Mouse (Mus musculus) megakaryocyte, embryonic 14.5 days (primary cell): ENCODE measurements around the gene Mfsd5. TPM values are rescaled to one million over a fixed set of nuclear protein-coding genes. Genes with fewer than 3 reads are reported as not detected.

Source experiments
- H3K27me3 ChIP-seq: replicated peaks from 2 replicates; pipeline ENCODE3; 2012; ENCODE audit warnings: inconsistent platforms
- H3K36me3 ChIP-seq: replicated peaks from 2 replicates; pipeline ENCODE3; 2012; ENCODE audit warnings: low read length, inconsistent platforms, mixed read lengths
- H3K4me1 ChIP-seq: 2 replicates; pipeline ENCODE4 v1.6.1; 2012; ENCODE audit warnings: inconsistent platforms
- H3K4me3 ChIP-seq: replicated peaks from 2 replicates; pipeline ENCODE3; 2012; ENCODE audit warnings: moderate library complexity, mild to moderate bottlenecking, inconsistent platforms
- H3K9me3 ChIP-seq: 2 replicates; pipeline ENCODE4 v1.6.1; 2012; ENCODE audit warnings: inconsistent platforms
- FLI1 ChIP-seq: IDR thresholded peaks from 2 replicates; pipeline ENCODE4 v1.6.1; 2012; ENCODE audit warnings: low read length, inconsistent platforms, mixed read lengths
- GATA1 ChIP-seq: IDR thresholded peaks from 3 replicates; pipeline ENCODE4 v1.6.1; 2012; ENCODE audit warnings: mixed read lengths, low read length, inconsistent platforms, borderline replicate concordance
- polyA plus RNA-seq: library from polyadenylated mRNA; stranded (reverse); fragments of >175 nt; gene quantifications from 2 replicates; pipeline ENCODE4 v1.2.3, GENCODE M21; 2012; ENCODE audit warnings: low replicate concordance; ENCODE audit not compliant: insufficient read depth

Mfsd5 gene
- polyA plus RNA-seq, 1 experiment, result 109 TPM

- no peak for TF ChIP-seq GATA1
- TF ChIP-seq FLI1, result no peak
- Histone ChIP-seq H3K4me1 (peaks cover 68% of the 10 kb centered on the region), H3K36me3 (peaks cover 3% of the 10 kb centered on the region), H3K27me3 (peaks cover 41% of the 10 kb centered on the region), H3K4me3 (peak overlapping the region; percentile 95), H3K9me3 (no peaks in the 10 kb centered on the region)
Measured at GRCm38 (mm10) chr15:102247252-102248130, 31.8 kb upstream of the Mfsd5 start.

- peaks cover 46% of the 10 kb centered on the region for H3K27me3 ChIP-seq
Measured at GRCm38 (mm10) chr15:102248131-102248811, 31.0 kb upstream of the Mfsd5 start.

GRCm38 (mm10) chr15:102248812-102249191, 30.5 kb upstream of the Mfsd5 start:
- H3K4me1 ChIP-seq, result peaks cover 55% of the 10 kb centered on the region
- peaks cover 51% of the 10 kb centered on the region for H3K27me3 ChIP-seq
- H3K9me3 ChIP-seq, result no peaks in the 10 kb centered on the region
- no peaks in the 10 kb centered on the region for H3K36me3 ChIP-seq
- TF ChIP-seq FLI1, result no peak
- no peak for TF ChIP-seq GATA1
- H3K4me3 ChIP-seq, result no peak overlapping the region

More at GRCm38 (mm10) chr15:102248131-102248811, 31.0 kb upstream of the Mfsd5 start:
- Histone ChIP-seq H3K4me1 (peaks cover 60% of the 10 kb centered on the region), H3K9me3 (no peaks in the 10 kb centered on the region), H3K4me3 (peak overlapping the region; percentile 95), H3K36me3 (no peaks in the 10 kb centered on the region)
- TF ChIP-seq GATA1, result no peak

- Histone ChIP-seq H3K4me3 (no peak overlapping the region), H3K36me3 (no peaks in the 10 kb centered on the region), H3K9me3 (no peaks in the 10 kb centered on the region), H3K27me3 (peaks cover 55% of the 10 kb centered on the region), H3K4me1 (peaks cover 50% of the 10 kb centered on the region)
- TF ChIP-seq FLI1, result no peak
- no peak for TF ChIP-seq GATA1
Measured at GRCm38 (mm10) chr15:102249251-102249691, 30.0 kb upstream of the Mfsd5 start.

DNA sequence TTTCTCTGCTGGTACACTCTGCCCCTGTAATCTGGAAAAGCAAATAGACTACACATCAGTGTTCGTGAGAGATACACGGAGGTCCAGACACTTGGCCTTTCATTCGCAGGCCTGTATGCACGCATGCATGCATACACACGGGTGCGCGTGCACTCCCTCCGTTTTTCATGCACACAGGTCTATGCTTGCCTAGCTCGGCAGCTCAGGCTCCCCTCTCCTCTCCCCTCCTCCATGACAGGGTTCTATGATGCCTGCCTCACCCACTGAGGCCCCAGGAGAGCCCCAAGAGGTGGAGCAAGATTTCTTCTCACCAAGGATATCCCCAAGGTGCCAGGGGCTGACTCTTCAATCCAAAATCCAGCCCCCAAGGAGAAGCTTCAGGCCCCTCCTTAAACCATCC, 29.3 kb upstream of the Mfsd5 start:
- TF ChIP-seq GATA1, result no peak
- no peak for TF ChIP-seq FLI1
- peaks cover 59% of the 10 kb centered on the region for H3K27me3 ChIP-seq
- H3K4me1 ChIP-seq, result peaks cover 46% of the 10 kb centered on the region
- H3K36me3 ChIP-seq, result no peaks in the 10 kb centered on the region
- H3K4me3 ChIP-seq, result no peak overlapping the region
- no peaks in the 10 kb centered on the region for H3K9me3 ChIP-seq

DNA sequence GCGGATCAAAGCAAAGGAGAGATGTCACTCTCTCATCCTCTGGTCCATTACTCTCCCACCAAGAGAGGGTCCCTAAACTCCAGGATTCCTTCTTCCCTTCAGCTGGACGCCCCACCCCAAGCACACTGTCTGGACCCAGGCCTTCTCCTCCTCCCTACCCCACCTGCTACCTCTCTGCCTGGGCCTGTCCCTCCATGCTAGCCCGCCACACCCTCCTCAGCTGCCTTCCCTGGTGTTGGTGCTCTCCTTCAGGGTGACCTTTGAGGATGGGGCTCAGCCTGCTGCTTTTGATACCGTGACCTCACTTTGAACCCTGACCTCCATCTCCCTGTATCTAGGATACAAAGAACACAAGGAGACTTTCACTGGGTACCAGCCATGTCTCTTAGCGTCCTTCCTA, 28.7 kb upstream of the Mfsd5 start:
- Histone ChIP-seq H3K27me3 (peaks cover 64% of the 10 kb centered on the region), H3K36me3 (no peaks in the 10 kb centered on the region), H3K4me1 (peaks cover 43% of the 10 kb centered on the region), H3K4me3 (no peak overlapping the region), H3K9me3 (no peaks in the 10 kb centered on the region)
- no peak for TF ChIP-seq FLI1
- no peak for TF ChIP-seq GATA1

DNA sequence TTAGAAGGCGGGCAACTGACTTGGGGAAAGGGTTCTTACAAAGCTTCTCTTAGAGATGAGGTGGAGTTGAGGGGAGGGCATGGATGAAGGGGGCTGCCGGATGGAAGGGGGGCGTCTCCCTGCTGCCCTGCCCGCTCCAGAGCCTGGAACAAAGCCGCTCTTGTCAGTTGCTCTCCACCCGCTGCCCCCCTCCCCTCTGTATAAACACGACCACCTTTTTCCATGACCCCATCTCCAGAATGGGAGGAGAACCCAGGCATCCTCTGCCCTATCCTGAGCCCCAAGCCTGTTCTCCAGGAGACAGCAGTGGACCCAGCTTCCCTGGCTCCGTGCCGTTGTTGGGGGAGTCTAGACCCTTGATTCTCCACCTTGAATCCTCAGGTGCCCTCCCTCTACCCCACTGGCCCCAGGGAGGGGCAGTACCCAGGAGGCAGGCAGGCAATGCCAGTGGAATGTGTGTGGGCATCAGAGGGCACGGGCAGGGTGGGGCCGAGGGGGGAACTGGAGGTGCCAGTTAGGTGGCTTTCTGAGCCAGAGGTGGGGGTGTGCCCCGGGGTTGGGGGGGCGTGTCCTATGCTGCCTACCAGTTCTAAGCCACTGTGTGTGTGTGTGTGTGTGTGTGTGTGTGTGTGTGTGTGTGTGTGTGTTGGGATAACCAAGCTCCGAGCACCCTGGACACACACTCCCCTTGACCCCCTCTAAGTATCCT, 23.6 kb upstream of the Mfsd5 start:
- TF ChIP-seq GATA1 (no peak), FLI1 (no peak)
- H3K4me1 ChIP-seq, result peaks cover 38% of the 10 kb centered on the region
- no peaks in the 10 kb centered on the region for H3K36me3 ChIP-seq
- peaks cover 88% of the 10 kb centered on the region for H3K27me3 ChIP-seq
- H3K9me3 ChIP-seq, result no peaks in the 10 kb centered on the region
- no peak overlapping the region for H3K4me3 ChIP-seq

- H3K4me3 ChIP-seq, result peak overlapping the region; percentile 90
- H3K36me3 ChIP-seq, result no peaks in the 10 kb centered on the region
- peaks cover 39% of the 10 kb centered on the region for H3K4me1 ChIP-seq
- peaks cover 83% of the 10 kb centered on the region for H3K27me3 ChIP-seq
- H3K9me3 ChIP-seq, result no peaks in the 10 kb centered on the region
- TF ChIP-seq GATA1 (no peak), FLI1 (no peak)
Measured at GRCm38 (mm10) chr15:102256431-102257201, 22.6 kb upstream of the Mfsd5 start.
